Mouse (Mus musculus): ENCODE measurements around the gene Cnnm2.

The Cnnm2 gene

GRCm38 (mm10) chr19:46801492-46801891, 40.1 kb downstream of the Cnnm2 start:
- DNase-seq, result no peak

- DNase-seq, result no peak
These were observed 40.9 kb downstream of the Cnnm2 start for GRCm38 (mm10) chr19:46802306-46802705.

- no peak for DNase-seq
These were observed 42.3 kb downstream of the Cnnm2 start for GRCm38 (mm10) chr19:46803732-46804131.

- DNase-seq, result no peak
These were observed 43.4 kb downstream of the Cnnm2 start for GRCm38 (mm10) chr19:46804751-46805150.

GRCm38 (mm10) chr19:46805933-46806688, 44.7 kb downstream of the Cnnm2 start:
- no peak for DNase-seq

- no peak for DNase-seq
These were observed 46.9 kb downstream of the Cnnm2 start for GRCm38 (mm10) chr19:46808261-46808660.

GRCm38 (mm10) chr19:46809031-46809430, 47.6 kb downstream of the Cnnm2 start:
- no peak for DNase-seq

GRCm38 (mm10) chr19:46819276-46819675, 57.9 kb downstream of the Cnnm2 start:
- DNase-seq, result no peak

- DNase-seq, result no peak
These were observed 61.1 kb downstream of the Cnnm2 start for GRCm38 (mm10) chr19:46822491-46822890.

- no peak for DNase-seq
These were observed 62.4 kb downstream of the Cnnm2 start for GRCm38 (mm10) chr19:46823759-46824158.

- no peak for DNase-seq
These were observed 63.5 kb downstream of the Cnnm2 start for GRCm38 (mm10) chr19:46824867-46825266.

- no peak for DNase-seq
These were observed 66.3 kb downstream of the Cnnm2 start for GRCm38 (mm10) chr19:46827654-46828165.

- no peak for DNase-seq
These were observed 67.6 kb downstream of the Cnnm2 start for GRCm38 (mm10) chr19:46828961-46829360.

- no peak for DNase-seq
These were observed 70.0 kb downstream of the Cnnm2 start for GRCm38 (mm10) chr19:46831381-46831780.

GRCm38 (mm10) chr19:46834301-46834700, 72.9 kb downstream of the Cnnm2 start:
- DNase-seq, result peak; percentile 28

GRCm38 (mm10) chr19:46835339-46835738, 73.9 kb downstream of the Cnnm2 start:
- no peak for DNase-seq

- no peak for DNase-seq
These were observed 74.7 kb downstream of the Cnnm2 start for GRCm38 (mm10) chr19:46836085-46836484.

- no peak for DNase-seq
These were observed 76.1 kb downstream of the Cnnm2 start for GRCm38 (mm10) chr19:46837290-46838079.

GRCm38 (mm10) chr19:46841016-46841415, 79.6 kb downstream of the Cnnm2 start:
- no peak for DNase-seq

- no peak for DNase-seq
These were observed 81.6 kb downstream of the Cnnm2 start for GRCm38 (mm10) chr19:46843030-46843429.

GRCm38 (mm10) chr19:46846056-46846455, 84.7 kb downstream of the Cnnm2 start:
- DNase-seq, result no peak

- DNase-seq, result no peak
These were observed 85.1 kb downstream of the Cnnm2 start for GRCm38 (mm10) chr19:46846459-46846858.

GRCm38 (mm10) chr19:46848381-46849268, 87.2 kb downstream of the Cnnm2 start:
- DNase-seq, result no peak

Data from right cerebral cortex, postnatal 14 days (tissue).